In the genomic region with DNA sequence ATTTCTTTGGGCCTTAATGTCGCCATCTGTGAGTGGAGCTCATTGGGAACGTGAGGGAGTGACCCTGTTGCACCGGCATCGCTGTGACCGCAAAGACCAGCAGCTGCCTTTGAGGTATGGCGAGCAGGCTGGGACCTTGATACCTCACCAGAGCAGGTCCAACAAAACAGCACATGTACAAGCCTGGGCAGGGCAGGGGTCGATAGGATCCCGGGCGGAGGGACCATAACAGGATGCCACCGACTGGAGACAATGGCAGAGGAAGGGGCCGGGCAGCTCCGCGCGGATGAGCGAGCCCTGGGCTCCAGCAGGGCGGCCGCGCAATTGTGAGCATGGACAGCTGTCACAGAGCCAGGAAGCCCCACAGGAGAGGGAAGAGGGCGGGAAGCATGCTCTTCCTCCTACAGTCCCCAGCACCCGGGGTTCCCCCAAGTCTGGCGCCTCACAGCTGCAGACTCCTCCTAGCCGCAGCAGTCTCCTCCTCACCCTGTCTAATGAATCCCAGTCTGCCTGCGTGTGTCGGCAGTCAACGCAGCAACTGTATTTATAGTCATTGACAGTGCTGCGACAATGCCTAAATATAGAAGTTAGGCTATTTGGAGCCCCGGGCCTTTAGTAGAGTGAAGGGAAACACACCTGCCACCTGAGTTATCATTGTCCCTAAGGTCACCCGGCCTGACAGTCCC, we compare ENCODE assay signal across 8 mouse cellular contexts. TPM values are rescaled to one million over a fixed set of nuclear protein-coding genes. Genes with fewer than 3 reads are reported as not detected.
DNase-seq lines count a peak whose midpoint lies in the region; ATAC-seq and TF ChIP-seq lines count a peak whose summit lies in the region.

No protein-coding gene starts in this region.

- DNase-seq in layer of hippocampus, postnatal 10 days (ENCODE audit: low spot score in 2 of 2), result peak; percentile 38 to 40
- no peak for DNase-seq in layer of hippocampus, adult 11-12 months (ENCODE audit: low spot score)
- DNase-seq in heart, embryonic 10.5 days (ENCODE audit: low spot score), result peak; percentile 84
- peak; percentile 85 for DNase-seq in kidney, adult 2 months

- peak overlapping the region; percentile 14; the same call in 1 of the 2 replicates for H3K27ac ChIP-seq in embryonic facial prominence, embryonic 12.5 days
- peak overlapping the region; percentile 88 for H3K27ac ChIP-seq in heart, embryonic 10.5 days
- H3K27ac ChIP-seq in kidney, adult 2 months (ENCODE audit: insufficient read depth, low read depth, low read length), result peak overlapping the region; percentile 74
- 0 out of 2 replicates have a peak overlapping the region, but pooled peaks have one; percentile 59 for H3K27ac ChIP-seq in liver, embryonic 15.5 days (replicated peaks)
- H3K27ac ChIP-seq in testis, adult 2 months (ENCODE audit: control insufficient read depth, insufficient read depth, low read depth, low read length), result no peak overlapping the region

- H3ac ChIP-seq in myocyte (ENCODE audit: control insufficient read depth, insufficient read length), result no peak overlapping the region

- no peak for TF ChIP-seq POLR2A in kidney, adult 2 months (IDR thresholded peaks at IDR 0.05; ENCODE audit: low read depth, low read length)
- TF ChIP-seq POLR2A in myocyte (IDR thresholded peaks at IDR 0.05; ENCODE audit: insufficient read length, low read depth), result no peak
- TF ChIP-seq POLR2A in testis, adult 2 months (IDR thresholded peaks at IDR 0.05; ENCODE audit: control insufficient read depth, low read depth, low read length), result no peak

- peaks cover 18% of the 10 kb centered on the region for H3K27me3 ChIP-seq in embryonic facial prominence, embryonic 12.5 days
- H3K27me3 ChIP-seq in heart, embryonic 10.5 days (ENCODE audit: insufficient read depth, poor library complexity, severe bottlenecking), result peaks cover 15% of the 10 kb centered on the region
- H3K27me3 ChIP-seq in kidney, adult 2 months (replicated peaks; ENCODE audit: control insufficient read depth, insufficient read depth, low read length), result no peaks in the 10 kb centered on the region
- peaks cover 30% of the 10 kb centered on the region for H3K27me3 ChIP-seq in liver, embryonic 15.5 days
- no peaks in the 10 kb centered on the region for H3K27me3 ChIP-seq in myocyte (ENCODE audit: control insufficient read depth, insufficient read depth, insufficient read length)
- H3K27me3 ChIP-seq in testis, adult 2 months (ENCODE audit: control insufficient read depth, insufficient read depth, low read length), result no peaks in the 10 kb centered on the region

- peak overlapping the region; percentile 54 for H3K9ac ChIP-seq in embryonic facial prominence, embryonic 12.5 days
- no peak overlapping the region for H3K9ac ChIP-seq in liver, embryonic 15.5 days

- peak overlapping the region; percentile 33 for H3K4me3 ChIP-seq in embryonic facial prominence, embryonic 12.5 days
- peak overlapping the region; percentile 63 for H3K4me3 ChIP-seq in heart, embryonic 10.5 days
- peak overlapping the region; percentile 28 for H3K4me3 ChIP-seq in kidney, adult 2 months (ENCODE audit: insufficient read depth, low read depth, low read length)
- peak overlapping the region; percentile 29 for H3K4me3 ChIP-seq in liver, embryonic 15.5 days (replicated peaks)
- no peak overlapping the region for H3K4me3 ChIP-seq in myocyte
- H3K4me3 ChIP-seq in testis, adult 2 months (ENCODE audit: control insufficient read depth, low read depth, low read length), result peak overlapping the region; percentile 66

- TF ChIP-seq CTCF in kidney, adult 2 months (conservative IDR thresholded peaks at IDR 0.05; ENCODE audit: insufficient read depth, insufficient read length, low read depth, low read length), result no peak
- TF ChIP-seq CTCF in testis, adult 2 months (IDR thresholded peaks at IDR 0.05; ENCODE audit: control insufficient read depth, insufficient read depth, insufficient replicate concordance, low read depth, low read length), result no peak

- peak overlapping the region; percentile 67 for H3K4me2 ChIP-seq in embryonic facial prominence, embryonic 12.5 days (replicated peaks)
- peak overlapping the region; percentile 59 for H3K4me2 ChIP-seq in liver, embryonic 15.5 days
- H3K4me2 ChIP-seq in myocyte (ENCODE audit: low read depth), result peak overlapping the region; percentile 63

- peak; percentile 78 for ATAC-seq in embryonic facial prominence, embryonic 12.5 days (ENCODE audit: insufficient number of reproducible peaks, insufficient read depth, low FRiP score, low TSS enrichment)
- peak; percentile 63 for ATAC-seq in liver, embryonic 15.5 days (ENCODE audit: insufficient read depth)

- WGBS in embryonic facial prominence, embryonic 12.5 days, result 2% methylated on average over 28 of the region's 28 CpGs
- 2% methylated on average over 28 of the region's 28 CpGs for WGBS in heart, embryonic 10.5 days
- WGBS in kidney, adult 2 months, result 4% methylated on average over 28 of the region's 28 CpGs
- under 1% methylated on average over 27 of the region's 28 CpGs for WGBS in liver, embryonic 15.5 days (ENCODE audit: insufficient replicate concordance)

- no peaks in the 10 kb centered on the region for H3K36me3 ChIP-seq in embryonic facial prominence, embryonic 12.5 days
- no peaks in the 10 kb centered on the region for H3K36me3 ChIP-seq in heart, embryonic 10.5 days
- H3K36me3 ChIP-seq in kidney, adult 2 months (ENCODE audit: control insufficient read depth, insufficient read depth, low read length), result no peaks in the 10 kb centered on the region
- H3K36me3 ChIP-seq in liver, embryonic 15.5 days (replicated peaks), result no peaks in the 10 kb centered on the region
- H3K36me3 ChIP-seq in myocyte (ENCODE audit: control insufficient read depth, insufficient read depth), result no peaks in the 10 kb centered on the region
- H3K36me3 ChIP-seq in testis, adult 2 months (ENCODE audit: control insufficient read depth, insufficient read depth, low read length), result no peaks in the 10 kb centered on the region

- no peaks in the 10 kb centered on the region for H3K9me3 ChIP-seq in embryonic facial prominence, embryonic 12.5 days
- no peaks in the 10 kb centered on the region for H3K9me3 ChIP-seq in heart, embryonic 10.5 days
- no peaks in the 10 kb centered on the region for H3K9me3 ChIP-seq in liver, embryonic 15.5 days (replicated peaks)

- H3K4me1 ChIP-seq in embryonic facial prominence, embryonic 12.5 days, result peaks cover 12% of the 10 kb centered on the region; the same call in 1 of the 2 replicates
- peaks cover 24% of the 10 kb centered on the region for H3K4me1 ChIP-seq in heart, embryonic 10.5 days
- H3K4me1 ChIP-seq in kidney, adult 2 months (ENCODE audit: control insufficient read depth, insufficient read depth, low read length), result peaks cover 2% of the 10 kb centered on the region; the same call in 1 of the 2 replicates
- peaks cover 21% of the 10 kb centered on the region for H3K4me1 ChIP-seq in liver, embryonic 15.5 days (replicated peaks)
- peaks cover 4% of the 10 kb centered on the region for H3K4me1 ChIP-seq in testis, adult 2 months (ENCODE audit: control insufficient read depth, insufficient read depth, low read length)

- no peaks in the 10 kb centered on the region for H3K79me2 ChIP-seq in myocyte (ENCODE audit: control insufficient read depth, insufficient read depth)

TF ChIP-seq in myocyte, 11 proteins besides CTCF, POLR2A, EP300 and RAD21:
- TF ChIP-seq CEBPB (IDR thresholded peaks at IDR 0.05; ENCODE audit: insufficient read depth, poor library complexity, severe bottlenecking), result no peak
- no peak for TF ChIP-seq SRF (IDR thresholded peaks at IDR 0.05; ENCODE audit: control insufficient read depth, insufficient read length, low read depth)
- no peak for TF ChIP-seq E2F4 (IDR thresholded peaks at IDR 0.05; ENCODE audit: insufficient read depth)
- peak in 2 of 3 experiments; percentile 0 to 32 for TF ChIP-seq MYOD1 (IDR thresholded peaks at IDR 0.05; ENCODE audit: control insufficient read depth in 1 of 3, insufficient read length in 2 of 3, low read depth in 2 of 3)
- peak; percentile 32 to 43 (median 42) for TF ChIP-seq MYOG (IDR thresholded peaks at IDR 0.05; ENCODE audit: control insufficient read depth in 1 of 3, insufficient read depth in 1 of 3, insufficient read length in 2 of 3, low read depth in 2 of 3)
- no peak for TF ChIP-seq POLR2AphosphoS2 (IDR thresholded peaks at IDR 0.05; ENCODE audit: insufficient read length, low read depth)
- no peak for TF ChIP-seq REST (IDR thresholded peaks at IDR 0.05; ENCODE audit: insufficient read depth, insufficient read length)
TF ChIP-seq in myocyte: peak in this region for 2.

RNA-seq across cellular contexts. Expression of gene Adgre5, which starts 6.7 kb away (rescaled TPM):
- 10 to 100 TPM; 11.5 to 13.7 TPM for total RNA-seq in layer of hippocampus, postnatal 10 days (2021)
- 24.7 and 26.0 TPM in 2 replicates for polyA plus RNA-seq in embryonic facial prominence, embryonic 12.5 days (2016; fragmentation: Nextera tagmentation; extraction: Ambion mirVana)
- polyA plus RNA-seq in heart, embryonic 10.5 days (2016; fragmentation: Nextera tagmentation; extraction: Ambion mirVana), result 11.8 and 17.1 TPM in 2 replicates
- 45.1 and 46.6 TPM in 2 replicates for polyA plus RNA-seq in kidney, adult 2 months (2012; rRNA removed)
- polyA plus RNA-seq in liver, embryonic 15.5 days (2015; fragmentation: Nextera tagmentation; extraction: Ambion mirVana), result 13.4 and 15.4 TPM in 2 replicates
- 137 TPM for polyA plus RNA-seq in myocyte (2012; fragmentation: generic; extraction: Trizol)
- polyA plus RNA-seq in testis, adult 2 months (2012; rRNA removed), result 6.1 and 13.1 TPM in 2 replicates

RNA-seq across cellular contexts. Expression of gene Ddx39, which starts 32.8 kb away (rescaled TPM):
- total RNA-seq in layer of hippocampus, postnatal 10 days (2021), result 10 to 100 TPM; 25.4 to 27.7 TPM
- polyA plus RNA-seq in embryonic facial prominence, embryonic 12.5 days (2016; fragmentation: Nextera tagmentation; extraction: Ambion mirVana), result 147 and 152 TPM in 2 replicates
- 221 and 253 TPM in 2 replicates for polyA plus RNA-seq in heart, embryonic 10.5 days (2016; fragmentation: Nextera tagmentation; extraction: Ambion mirVana)
- 25.1 and 28.7 TPM in 2 replicates for polyA plus RNA-seq in kidney, adult 2 months (2012; rRNA removed)
- 184 and 189 TPM in 2 replicates for polyA plus RNA-seq in liver, embryonic 15.5 days (2015; fragmentation: Nextera tagmentation; extraction: Ambion mirVana)
- polyA plus RNA-seq in myocyte (2012; fragmentation: generic; extraction: Trizol), result 113 TPM
- 101 and 105 TPM in 2 replicates for polyA plus RNA-seq in testis, adult 2 months (2012; rRNA removed)

RNA-seq across cellular contexts. Expression of gene Pkn1, which starts 48.8 kb away (rescaled TPM):
- total RNA-seq in layer of hippocampus, postnatal 10 days (2021), result 10 to 100 TPM; 65.0 to 73.7 TPM
- polyA plus RNA-seq in embryonic facial prominence, embryonic 12.5 days (2016; fragmentation: Nextera tagmentation; extraction: Ambion mirVana), result 35.1 and 36.1 TPM in 2 replicates
- polyA plus RNA-seq in heart, embryonic 10.5 days (2016; fragmentation: Nextera tagmentation; extraction: Ambion mirVana), result 21.5 and 23.2 TPM in 2 replicates
- 81.9 and 98.1 TPM in 2 replicates for polyA plus RNA-seq in kidney, adult 2 months (2012; rRNA removed)
- 11.3 and 12.8 TPM in 2 replicates for polyA plus RNA-seq in liver, embryonic 15.5 days (2015; fragmentation: Nextera tagmentation; extraction: Ambion mirVana)
- 34.1 TPM for polyA plus RNA-seq in myocyte (2012; fragmentation: generic; extraction: Trizol)
- 13.3 and 16.6 TPM in 2 replicates for polyA plus RNA-seq in testis, adult 2 months (2012; rRNA removed)
